Mouse (Mus musculus) limb, embryonic 15.5 days (tissue): ENCODE measurements around the gene Cav3. TPM values are rescaled to one million over a fixed set of nuclear protein-coding genes. Genes with fewer than 3 reads are reported as not detected.

ENCODE experiments used
- ATAC-seq: fragments of 200-750 bp; cut with Nextera tagmentation; 2 replicates; pipeline ENCODE4 v1.8.0; 2017; ENCODE audit warnings: low read depth, moderate TSS enrichment; ENCODE audit not compliant: insufficient number of reproducible peaks, low FRiP score, low TSS enrichment
- H3K27ac ChIP-seq: fragments of 300-500 bp; sonication (generic); 2 replicates; pipeline ENCODE4 v1.5.1; 2015; ENCODE audit warnings: moderate library complexity, mild to moderate bottlenecking, inconsistent platforms
- H3K27me3 ChIP-seq: fragments of 300-500 bp; sonication (generic); 2 replicates; pipeline ENCODE4 v1.6.1; 2015; ENCODE audit warnings: inconsistent platforms
- H3K36me3 ChIP-seq: fragments of 300-500 bp; sonication (generic); 2 replicates; pipeline ENCODE4 v1.6.1; 2015; ENCODE audit warnings: inconsistent platforms
- H3K4me1 ChIP-seq: fragments of 300-500 bp; sonication (generic); 2 replicates; pipeline ENCODE4 v1.6.1; 2015; ENCODE audit warnings: inconsistent platforms
- H3K4me2 ChIP-seq: fragments of 300-500 bp; sonication (generic); 2 replicates; pipeline ENCODE4 v1.6.1; 2015; ENCODE audit warnings: mild to moderate bottlenecking, inconsistent platforms
- H3K4me3 ChIP-seq: fragments of 300-500 bp; sonication (generic); 2 replicates; pipeline ENCODE4 v1.5.1; 2015; ENCODE audit warnings: mild to moderate bottlenecking, inconsistent platforms
- H3K9ac ChIP-seq: fragments of 300-500 bp; sonication (generic); 2 replicates; pipeline ENCODE4 v1.6.1; 2015; ENCODE audit warnings: inconsistent platforms
- H3K9me3 ChIP-seq: fragments of 300-500 bp; sonication (generic); 2 replicates; pipeline ENCODE4 v1.6.1; 2016; ENCODE audit warnings: inconsistent platforms
- WGBS: fragments of 180-500 bp; shearing (Covaris S2); methylation state at CpG from one replicate; pipeline ENCODE4 v1.1.7; 2015; 5-methylcytosine and 5-hydroxymethylcytosine counted together
- polyA plus RNA-seq: library from polyadenylated mRNA; unstranded; fragments of >200 nt; fragmentation: Nextera tagmentation; extraction: Ambion mirVana; gene quantifications from 2 replicates; pipeline ENCODE4 v1.2.1, GENCODE M21; 2015

Cav3 gene
- polyA plus RNA-seq, 1 experiment from 2014 or later = 18.5 TPM

DNA sequence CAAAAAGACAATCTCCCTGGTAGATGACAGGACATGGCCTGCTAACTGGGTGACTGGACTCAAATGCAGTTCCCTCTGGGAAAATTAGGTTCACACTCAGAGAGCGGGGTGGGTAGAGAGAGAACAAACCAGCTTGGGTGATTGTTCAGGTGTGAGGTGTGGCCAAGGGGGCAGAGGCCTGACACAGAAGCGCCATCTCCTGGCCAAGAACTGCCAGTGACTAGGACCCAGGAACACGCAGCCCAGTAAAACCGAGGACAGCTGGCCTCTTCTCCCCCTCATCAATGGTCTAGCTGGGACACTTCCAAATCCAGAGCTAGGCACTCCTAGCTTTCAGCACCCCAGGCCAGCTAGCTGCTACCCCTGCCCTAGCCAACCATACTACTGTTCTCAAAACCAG lies 25.0 kb downstream of the Cav3 start:
- Histone ChIP-seq H3K9ac (no peak overlapping the region), H3K4me3 (no peak overlapping the region), H3K4me1 (peaks cover 6% of the 10 kb centered on the region), H3K27me3 (peaks cover 36% of the 10 kb centered on the region), H3K4me2 (no peak overlapping the region), H3K27ac (no peak overlapping the region), H3K9me3 (no peaks in the 10 kb centered on the region), H3K36me3 (no peaks in the 10 kb centered on the region)
- no peak for ATAC-seq
- WGBS = 7% methylated on average over 4 of the region's 4 CpGs

- peaks cover 51% of the 10 kb centered on the region for H3K27me3 ChIP-seq
- H3K9ac ChIP-seq = no peak overlapping the region
- H3K4me1 ChIP-seq = peaks cover 20% of the 10 kb centered on the region
- ATAC-seq = no peak
- no peak overlapping the region for H3K27ac ChIP-seq
- no peak overlapping the region for H3K4me3 ChIP-seq
- H3K36me3 ChIP-seq = no peaks in the 10 kb centered on the region
- no peak overlapping the region for H3K4me2 ChIP-seq
- WGBS = 81% methylated on average over 5 of the region's 5 CpGs
- H3K9me3 ChIP-seq = no peaks in the 10 kb centered on the region
These were observed 28.7 kb downstream of the Cav3 start for GRCm38 (mm10) chr6:112487993-112488392.

DNA sequence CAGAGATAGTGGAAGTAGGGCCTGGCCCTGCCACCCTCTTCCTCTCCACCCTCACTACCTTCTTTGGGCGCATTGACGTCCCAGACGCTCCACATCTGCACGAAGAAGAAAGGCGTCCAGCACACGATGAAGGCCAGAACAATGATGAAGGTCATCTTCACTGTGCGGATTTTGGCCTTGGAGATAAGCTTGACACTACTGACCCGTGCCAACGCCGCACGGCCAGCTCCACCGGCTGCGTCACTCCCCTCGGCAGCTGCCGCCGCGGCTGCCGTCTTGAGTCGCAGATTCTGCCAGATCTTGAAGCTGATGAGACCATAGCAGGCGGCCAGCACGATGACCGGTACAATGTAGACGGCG lies 29.5 kb downstream of the Cav3 start:
- 31% methylated on average over 24 of the region's 24 CpGs for WGBS
- H3K4me1 ChIP-seq = peaks cover 20% of the 10 kb centered on the region
- H3K27ac ChIP-seq = no peak overlapping the region
- H3K27me3 ChIP-seq = peaks cover 51% of the 10 kb centered on the region
- H3K9me3 ChIP-seq = no peaks in the 10 kb centered on the region
- H3K4me2 ChIP-seq = peak overlapping the region; percentile 56
- no peak overlapping the region for H3K9ac ChIP-seq
- H3K4me3 ChIP-seq = peak overlapping the region; percentile 42
- H3K36me3 ChIP-seq = no peaks in the 10 kb centered on the region
- ATAC-seq = no peak

DNA sequence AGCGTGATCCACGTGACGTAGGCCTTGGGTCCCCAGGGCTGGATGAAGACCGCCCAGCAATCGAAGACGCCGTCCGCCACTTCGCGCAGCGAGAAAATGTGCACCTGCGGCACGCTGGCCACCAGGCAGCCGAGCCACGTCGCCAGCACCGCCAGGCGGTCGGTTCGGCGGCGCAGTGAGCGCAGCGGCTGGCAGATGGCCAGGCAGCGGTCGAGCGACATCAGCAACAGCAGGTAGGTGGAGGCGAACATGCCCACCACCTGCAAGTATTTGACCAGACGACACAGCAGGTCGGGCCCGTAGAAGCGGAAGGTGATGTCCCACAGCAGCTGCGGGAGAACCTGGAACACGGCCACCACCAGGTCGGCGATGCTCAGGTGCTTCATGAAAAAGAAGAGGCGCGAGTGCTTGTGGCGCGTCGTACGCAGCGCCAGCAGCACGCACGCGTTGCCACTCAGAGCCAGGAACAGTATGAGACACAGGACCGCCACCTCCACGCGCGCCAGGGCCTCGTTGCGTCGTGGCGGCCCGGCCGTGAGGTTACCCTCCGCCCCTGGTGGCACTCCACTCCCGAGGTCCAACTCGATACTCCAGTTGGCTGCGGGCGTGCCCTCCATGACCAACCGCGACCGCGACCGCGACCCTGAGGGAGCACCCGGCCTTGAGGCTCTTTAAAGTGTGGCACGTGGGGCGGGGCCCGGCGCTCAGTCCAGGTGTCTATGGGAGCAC lies 30.0 kb downstream of the Cav3 start:
- H3K27me3 ChIP-seq = peaks cover 51% of the 10 kb centered on the region
- no peak for ATAC-seq

DNA sequence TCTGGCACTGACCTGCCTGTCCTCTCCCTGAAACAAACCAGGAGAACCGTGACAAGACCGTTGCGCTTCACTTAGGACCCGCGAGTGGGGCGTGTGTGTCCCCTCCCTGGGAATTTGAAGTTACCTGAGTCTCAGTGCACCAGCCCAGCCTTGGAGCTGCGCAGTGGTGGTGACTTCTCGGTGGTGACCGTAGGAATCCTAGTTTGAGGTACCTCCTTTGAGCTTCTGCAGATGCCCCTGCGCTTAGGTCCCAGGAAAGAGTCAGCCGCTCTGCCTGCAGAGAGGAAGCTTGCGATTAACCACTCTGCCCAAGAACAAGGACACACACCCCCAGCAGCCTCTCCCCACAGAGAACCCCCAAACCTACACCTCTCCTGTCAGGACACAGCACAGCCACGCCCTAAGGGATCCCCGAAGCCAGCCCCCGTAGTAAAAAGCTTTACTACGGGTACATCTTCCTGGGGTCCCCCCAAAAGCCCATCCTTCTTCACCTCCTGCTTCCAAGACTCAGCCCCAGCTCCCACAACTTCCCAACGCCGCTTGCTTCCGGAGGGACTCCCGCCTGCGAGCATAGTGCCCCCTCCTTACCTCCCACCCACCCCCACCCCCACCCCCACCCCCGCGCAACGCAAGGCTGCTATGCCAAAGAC lies 30.7 kb downstream of the Cav3 start, which contains the start of gene Oxtr:
Gene Oxtr (minus strand): TSS at position 34 of the 650 bp plus-strand sequence.
- 4% methylated on average over 24 of the region's 24 CpGs for WGBS
- Histone ChIP-seq H3K4me2 (peak within 1 kb of the TSS; percentile 80), H3K36me3 (no peaks in the 10 kb centered on the region), H3K27ac (no peak within 1 kb of the TSS), H3K4me3 (peak within 1 kb of the TSS; percentile 42), H3K4me1 (peaks cover 24% of the 10 kb centered on the region), H3K9me3 (no peaks in the 10 kb centered on the region), H3K9ac (peak within 1 kb of the TSS; percentile 39; the same call in 1 of the 2 replicates), H3K27me3 (peaks cover 51% of the 10 kb centered on the region)
- ATAC-seq = no peak

More for the DNA sequence above, 30.0 kb downstream of the Cav3 start:
- Histone ChIP-seq H3K4me3 (peak overlapping the region; percentile 42), H3K4me2 (peak overlapping the region; percentile 56), H3K9me3 (no peaks in the 10 kb centered on the region), H3K4me1 (peaks cover 20% of the 10 kb centered on the region), H3K27ac (no peak overlapping the region), H3K36me3 (no peaks in the 10 kb centered on the region), H3K9ac (no peak overlapping the region)
- 3% methylated on average over 72 of the region's 72 CpGs for WGBS

DNA sequence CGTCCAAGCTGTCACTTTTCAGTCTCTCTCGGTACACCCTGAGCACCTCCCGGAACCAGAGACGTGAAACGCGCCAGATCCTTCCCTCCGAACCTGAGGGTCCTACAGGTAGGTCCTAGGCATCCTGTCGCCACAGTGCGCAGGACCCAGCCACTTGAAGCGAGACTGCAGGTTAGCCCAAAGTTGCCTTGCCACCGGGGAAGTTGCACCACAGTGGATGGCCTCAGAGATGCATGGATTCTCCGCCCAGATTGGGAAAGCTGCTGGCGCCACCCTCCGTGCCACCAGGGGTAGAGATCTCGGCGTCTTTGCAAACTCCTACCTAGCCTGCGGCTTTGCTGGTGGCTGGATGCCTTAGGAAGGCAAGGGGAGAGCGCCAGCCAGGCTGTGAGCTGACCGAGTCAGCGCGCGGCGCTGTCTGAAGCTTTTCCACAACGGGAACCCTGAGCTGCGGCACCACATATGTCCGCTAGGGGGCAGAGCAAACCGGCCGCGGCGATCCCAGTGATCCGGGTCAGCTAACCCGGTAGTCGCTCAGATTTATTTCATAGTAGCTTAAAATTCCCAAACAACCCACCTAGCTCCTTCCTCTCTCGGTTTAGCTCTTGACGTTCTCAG lies 31.4 kb downstream of the Cav3 start:
- Histone ChIP-seq H3K9me3 (no peaks in the 10 kb centered on the region), H3K27ac (no peak overlapping the region), H3K9ac (peak overlapping the region; percentile 39; the same call in 1 of the 2 replicates), H3K36me3 (no peaks in the 10 kb centered on the region), H3K4me1 (peaks cover 30% of the 10 kb centered on the region), H3K4me3 (peak overlapping the region; percentile 42), H3K27me3 (peaks cover 50% of the 10 kb centered on the region), H3K4me2 (peak overlapping the region; percentile 80)
- ATAC-seq = no peak
- under 1% methylated on average over 35 of the region's 35 CpGs for WGBS

- H3K27me3 ChIP-seq = peaks cover 43% of the 10 kb centered on the region
- no peak overlapping the region for H3K27ac ChIP-seq
- ATAC-seq = no peak
- no peak overlapping the region for H3K4me2 ChIP-seq
- no peaks in the 10 kb centered on the region for H3K9me3 ChIP-seq
- H3K4me1 ChIP-seq = peaks cover 30% of the 10 kb centered on the region
- WGBS = 78% methylated on average over 8 of the region's 8 CpGs
- H3K36me3 ChIP-seq = no peaks in the 10 kb centered on the region
- no peak overlapping the region for H3K4me3 ChIP-seq
- H3K9ac ChIP-seq = no peak overlapping the region
These were observed 32.2 kb downstream of the Cav3 start for GRCm38 (mm10) chr6:112491521-112491920.

- no peak for ATAC-seq
- Histone ChIP-seq H3K27ac (no peak overlapping the region), H3K4me2 (no peak overlapping the region)
These were observed 33.4 kb downstream of the Cav3 start for GRCm38 (mm10) chr6:112492656-112493055.

GRCm38 (mm10) chr6:112493371-112493770 lies 34.1 kb downstream of the Cav3 start:
- H3K9ac ChIP-seq = no peak overlapping the region
- H3K9me3 ChIP-seq = no peaks in the 10 kb centered on the region
- peaks cover 30% of the 10 kb centered on the region for H3K4me1 ChIP-seq
- H3K4me2 ChIP-seq = no peak overlapping the region
- H3K4me3 ChIP-seq = no peak overlapping the region
- H3K36me3 ChIP-seq = no peaks in the 10 kb centered on the region
- WGBS = 85% methylated on average over 9 of the region's 9 CpGs
- no peak overlapping the region for H3K27ac ChIP-seq
- H3K27me3 ChIP-seq = peaks cover 25% of the 10 kb centered on the region
- ATAC-seq = no peak

More at GRCm38 (mm10) chr6:112492656-112493055, 33.4 kb downstream of the Cav3 start:
- Histone ChIP-seq H3K9ac (no peak overlapping the region), H3K9me3 (no peaks in the 10 kb centered on the region), H3K36me3 (no peaks in the 10 kb centered on the region), H3K4me3 (no peak overlapping the region), H3K27me3 (peaks cover 32% of the 10 kb centered on the region), H3K4me1 (peaks cover 30% of the 10 kb centered on the region)
- WGBS = 77% methylated on average over 6 of the region's 6 CpGs

GRCm38 (mm10) chr6:112494620-112495081 lies 35.3 kb downstream of the Cav3 start:
- 37% methylated on average over 10 of the region's 10 CpGs for WGBS

GRCm38 (mm10) chr6:112495219-112495618 lies 35.9 kb downstream of the Cav3 start:
- Histone ChIP-seq H3K27me3 (peaks cover 6% of the 10 kb centered on the region), H3K9ac (no peak overlapping the region), H3K4me2 (no peak overlapping the region), H3K36me3 (no peaks in the 10 kb centered on the region), H3K9me3 (no peaks in the 10 kb centered on the region), H3K4me1 (peaks cover 17% of the 10 kb centered on the region), H3K4me3 (no peak overlapping the region), H3K27ac (no peak overlapping the region)
- WGBS = 29% methylated on average over 4 of the region's 4 CpGs
- ATAC-seq = no peak

More at GRCm38 (mm10) chr6:112494620-112495081, 35.3 kb downstream of the Cav3 start:
- Histone ChIP-seq H3K4me3 (no peak overlapping the region), H3K9ac (0 out of 2 replicates have a peak overlapping the region, but pooled peaks have one; percentile 17), H3K4me2 (no peak overlapping the region), H3K27ac (no peak overlapping the region), H3K4me1 (peaks cover 22% of the 10 kb centered on the region), H3K36me3 (no peaks in the 10 kb centered on the region), H3K27me3 (peaks cover 12% of the 10 kb centered on the region), H3K9me3 (no peaks in the 10 kb centered on the region)
- ATAC-seq = no peak
